Mouse (Mus musculus) NIH3T3 (cell line): ENCODE measurements at regions not wholly inside any gene's neighbourhood (a gene's known extent, or its start where the extent isn't known, plus 50 kb on each side); places are given as distances from the start of the nearest gene placed in this dataset.
"Not testable (repeated sequence)": the region's sequence is repeated elsewhere in the genome, so short reads cannot be mapped to it uniquely, and the experiment has no call there.

ENCODE experiments used
- DNase-seq: peaks from one replicate; pipeline ENCODE4 v3.0.0-alpha.2; 2012; ENCODE audit warnings: low read depth

DNA sequence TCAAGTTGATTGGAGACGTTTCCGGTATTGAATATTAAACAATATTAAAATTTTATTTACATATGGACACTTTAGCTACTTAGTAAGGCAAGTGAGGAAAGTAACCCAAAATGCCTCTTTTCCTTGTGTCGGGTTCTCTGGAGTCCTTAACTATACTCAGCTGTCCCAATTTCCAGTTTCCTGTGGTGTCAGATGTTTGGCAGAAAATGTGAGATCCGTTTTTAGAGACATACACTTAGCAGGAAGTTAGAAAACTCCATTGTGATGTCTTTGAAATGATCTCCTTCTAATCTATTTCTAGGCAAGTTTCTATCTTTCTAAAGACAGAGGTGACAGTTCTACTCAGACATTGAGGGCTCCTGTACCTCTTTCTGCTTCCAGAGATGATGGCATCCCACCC is 168.9 kb upstream of the Plcxd3 start:
- no peak for DNase-seq

- no peak for DNase-seq
Measured at GRCm38 (mm10) chr15:4213371-4213770, 161.9 kb upstream of the Plcxd3 start.

GRCm38 (mm10) chr15:4219102-4219501 is 156.2 kb upstream of the Plcxd3 start:
- DNase-seq = peak; percentile 10

- DNase-seq = no peak
Measured at GRCm38 (mm10) chr15:4228055-4228454, 147.2 kb upstream of the Plcxd3 start.

DNA sequence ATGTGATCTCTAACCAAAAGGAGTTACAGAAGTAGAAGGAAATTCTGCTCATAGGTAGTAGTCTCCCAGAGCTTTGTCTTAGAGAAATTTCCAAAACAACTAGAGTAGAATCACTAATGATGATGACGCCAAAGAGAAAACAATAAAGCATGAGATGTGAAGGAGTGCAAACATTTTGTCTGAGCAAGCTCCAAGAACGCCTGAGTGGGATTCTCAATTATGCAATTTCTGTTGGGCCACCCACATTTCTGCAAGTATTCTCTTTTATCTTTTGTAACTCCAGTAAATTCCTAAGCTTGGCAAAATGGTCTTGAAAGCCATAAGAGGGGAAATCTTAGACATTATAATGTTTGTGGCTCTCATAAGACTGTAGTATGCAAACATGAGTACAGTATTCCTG is 134.6 kb upstream of the Plcxd3 start:
- DNase-seq = no peak

DNA sequence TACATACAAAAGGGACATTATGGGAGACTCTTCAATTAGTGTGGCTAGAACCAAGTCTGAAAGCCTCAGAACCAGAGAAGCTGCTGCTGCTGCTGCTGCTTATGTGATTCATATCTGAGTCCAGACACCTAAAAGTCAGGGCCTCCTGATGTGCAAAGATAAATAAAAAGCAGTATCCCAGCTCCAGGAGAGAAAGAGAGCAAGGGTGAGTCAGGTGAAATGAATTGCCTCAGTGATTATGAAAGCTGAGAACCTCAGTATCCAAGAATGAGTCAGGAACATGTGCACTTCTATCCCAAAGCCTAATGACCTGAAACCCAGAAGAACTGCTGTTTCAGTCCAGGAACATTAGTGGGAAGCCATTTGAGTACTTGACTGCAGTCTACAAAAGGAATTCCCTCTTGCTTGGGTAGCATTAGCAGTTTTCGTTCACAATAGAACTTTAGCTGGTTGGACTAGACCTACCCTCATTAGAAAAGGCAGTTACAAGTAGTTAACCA is 127.6 kb upstream of the Plcxd3 start:
- DNase-seq = peak; percentile 5

- DNase-seq = no peak
Measured at GRCm38 (mm10) chr15:4264601-4265000, 110.7 kb upstream of the Plcxd3 start.

DNA sequence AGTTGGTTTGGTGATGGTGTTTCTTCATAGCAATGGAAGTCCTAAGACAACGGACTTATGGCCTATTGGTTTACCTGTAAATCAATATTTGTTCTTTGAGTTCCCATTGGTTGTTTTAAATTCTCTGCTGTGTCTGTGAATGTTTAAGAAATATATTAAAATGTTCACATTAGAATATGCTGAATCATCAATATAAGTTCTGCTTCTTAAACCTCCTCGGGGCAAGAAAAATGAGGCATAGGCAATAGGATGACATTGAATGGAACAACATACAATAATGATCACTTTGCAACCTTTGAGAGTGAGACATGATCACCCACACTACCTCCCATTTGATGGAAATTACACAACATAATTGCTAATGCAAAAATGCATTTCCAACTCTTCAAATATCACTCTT is 105.5 kb upstream of the Plcxd3 start:
- DNase-seq = no peak

DNA sequence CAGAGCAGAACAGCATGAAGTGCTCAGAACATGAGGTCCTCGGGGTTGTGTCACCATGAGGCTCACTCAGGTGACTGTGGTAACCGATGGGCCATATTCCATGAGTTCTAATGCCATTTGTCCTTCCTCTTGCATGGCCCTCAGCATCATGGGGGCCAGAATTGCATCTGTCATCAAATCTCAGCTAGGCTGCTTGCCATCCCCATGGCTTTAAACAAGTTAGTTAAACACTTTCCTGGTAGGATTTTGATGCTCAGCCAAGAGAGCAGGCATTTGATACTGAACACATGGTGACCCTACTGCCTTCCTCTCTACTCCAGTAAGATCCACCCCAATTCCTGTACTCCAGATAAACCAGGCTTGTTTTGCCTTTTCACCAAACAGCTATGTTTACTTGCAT is 98.3 kb upstream of the Plcxd3 start:
- no peak for DNase-seq

- no peak for DNase-seq
Measured at GRCm38 (mm10) chr15:4307498-4307897, 67.8 kb upstream of the Plcxd3 start.

GRCm38 (mm10) chr15:4313698-4314097 is 61.6 kb upstream of the Plcxd3 start:
- not testable (repeated sequence) for DNase-seq

GRCm38 (mm10) chr15:4315897-4316296 is 59.4 kb upstream of the Plcxd3 start:
- DNase-seq = no peak
